Mouse (Mus musculus): ENCODE results near the gene Gins1. TPM values are rescaled to one million over a fixed set of nuclear protein-coding genes. Genes with fewer than 3 reads are reported as not detected.

Gene Gins1
- polyA plus RNA-seq, 1 experiment: 7.5 TPM

DNA sequence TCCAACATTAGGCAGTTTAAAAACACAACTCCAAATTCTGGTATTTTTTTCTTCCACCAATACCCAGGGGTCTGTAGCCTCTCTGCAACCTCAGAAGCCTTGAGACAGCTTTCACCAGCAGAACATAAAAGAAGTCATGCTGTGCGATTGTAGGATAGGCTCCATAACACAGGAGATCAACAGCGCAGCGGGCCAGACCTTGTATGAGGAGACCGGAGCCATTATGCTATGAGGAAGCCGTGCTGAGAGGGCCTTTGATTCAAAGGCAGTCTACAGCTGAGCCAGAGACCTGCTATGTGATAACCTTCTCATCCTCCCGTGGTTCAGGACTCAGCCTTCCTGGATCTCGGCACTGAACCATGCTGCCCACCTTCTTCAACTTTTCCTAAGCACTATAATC is 66.7 kb downstream of the Gins1 start:
- Histone ChIP-seq H3K4me3 (no peak overlapping the region), H3ac (ENCODE audit: control insufficient read depth, insufficient read length) (no peak overlapping the region), H3K79me2 (ENCODE audit: control insufficient read depth, insufficient read depth) (no peaks in the 10 kb centered on the region), H3K4me2 (ENCODE audit: low read depth) (no peak overlapping the region), H3K27me3 (ENCODE audit: control insufficient read depth, insufficient read depth, insufficient read length) (no peaks in the 10 kb centered on the region), H3K36me3 (ENCODE audit: control insufficient read depth, insufficient read depth) (peaks cover 9% of the 10 kb centered on the region)
- TF ChIP-seq SRF (IDR thresholded peaks at IDR 0.05; ENCODE audit: control insufficient read depth, insufficient read length, low read depth) (no peak), TCF3 (IDR thresholded peaks at IDR 0.05; ENCODE audit: insufficient read length, low read depth) (no peak), MYOD1 (IDR thresholded peaks at IDR 0.05; ENCODE audit: control insufficient read depth in 1 of 3, insufficient read length in 2 of 3, low read depth in 2 of 3) (no peak), MAX (IDR thresholded peaks at IDR 0.05; ENCODE audit: low read depth) (no peak), POLR2AphosphoS2 (IDR thresholded peaks at IDR 0.05; ENCODE audit: insufficient read length, low read depth) (no peak), CEBPB (IDR thresholded peaks at IDR 0.05; ENCODE audit: insufficient read depth, poor library complexity, severe bottlenecking) (no peak), E2F4 (IDR thresholded peaks at IDR 0.05; ENCODE audit: insufficient read depth) (no peak), POLR2A (IDR thresholded peaks at IDR 0.05; ENCODE audit: insufficient read length, low read depth) (no peak), REST (IDR thresholded peaks at IDR 0.05; ENCODE audit: insufficient read depth, insufficient read length) (no peak), TCF12 (IDR thresholded peaks at IDR 0.05; ENCODE audit: insufficient read depth, poor library complexity, severe bottlenecking) (no peak), USF1 (IDR thresholded peaks at IDR 0.05; ENCODE audit: low read depth) (no peak), MYOG (IDR thresholded peaks at IDR 0.05; ENCODE audit: control insufficient read depth in 1 of 3, insufficient read depth in 1 of 3, insufficient read length in 2 of 3, low read depth in 2 of 3) (no peak)

- no peak for TF ChIP-seq POLR2AphosphoS2 (IDR thresholded peaks at IDR 0.05; ENCODE audit: insufficient read length, low read depth)
- TF ChIP-seq POLR2A (IDR thresholded peaks at IDR 0.05; ENCODE audit: insufficient read length, low read depth): no peak
- TF ChIP-seq MYOG (IDR thresholded peaks at IDR 0.05; ENCODE audit: control insufficient read depth in 1 of 3, insufficient read depth in 1 of 3, insufficient read length in 2 of 3, low read depth in 2 of 3): no peak
- TF ChIP-seq USF1 (IDR thresholded peaks at IDR 0.05; ENCODE audit: low read depth): no peak
- no peak for TF ChIP-seq SRF (IDR thresholded peaks at IDR 0.05; ENCODE audit: control insufficient read depth, insufficient read length, low read depth)
- TF ChIP-seq CEBPB (IDR thresholded peaks at IDR 0.05; ENCODE audit: insufficient read depth, poor library complexity, severe bottlenecking): no peak
- no peak for TF ChIP-seq TCF12 (IDR thresholded peaks at IDR 0.05; ENCODE audit: insufficient read depth, poor library complexity, severe bottlenecking)
- TF ChIP-seq MYOD1 (IDR thresholded peaks at IDR 0.05; ENCODE audit: control insufficient read depth in 1 of 3, insufficient read length in 2 of 3, low read depth in 2 of 3): no peak
- TF ChIP-seq MAX (IDR thresholded peaks at IDR 0.05; ENCODE audit: low read depth): no peak
- TF ChIP-seq REST (IDR thresholded peaks at IDR 0.05; ENCODE audit: insufficient read depth, insufficient read length): no peak
- TF ChIP-seq TCF3 (IDR thresholded peaks at IDR 0.05; ENCODE audit: insufficient read length, low read depth): no peak
- TF ChIP-seq E2F4 (IDR thresholded peaks at IDR 0.05; ENCODE audit: insufficient read depth): no peak
- Histone ChIP-seq H3K79me2 (ENCODE audit: control insufficient read depth, insufficient read depth) (no peaks in the 10 kb centered on the region), H3ac (ENCODE audit: control insufficient read depth, insufficient read length) (no peak overlapping the region), H3K27me3 (ENCODE audit: control insufficient read depth, insufficient read depth, insufficient read length) (no peaks in the 10 kb centered on the region), H3K4me2 (ENCODE audit: low read depth) (no peak overlapping the region), H3K4me3 (no peak overlapping the region), H3K36me3 (ENCODE audit: control insufficient read depth, insufficient read depth) (peaks cover 9% of the 10 kb centered on the region)
Measured at GRCm38 (mm10) chr2:150972681-150973080, 67.5 kb downstream of the Gins1 start.

DNA sequence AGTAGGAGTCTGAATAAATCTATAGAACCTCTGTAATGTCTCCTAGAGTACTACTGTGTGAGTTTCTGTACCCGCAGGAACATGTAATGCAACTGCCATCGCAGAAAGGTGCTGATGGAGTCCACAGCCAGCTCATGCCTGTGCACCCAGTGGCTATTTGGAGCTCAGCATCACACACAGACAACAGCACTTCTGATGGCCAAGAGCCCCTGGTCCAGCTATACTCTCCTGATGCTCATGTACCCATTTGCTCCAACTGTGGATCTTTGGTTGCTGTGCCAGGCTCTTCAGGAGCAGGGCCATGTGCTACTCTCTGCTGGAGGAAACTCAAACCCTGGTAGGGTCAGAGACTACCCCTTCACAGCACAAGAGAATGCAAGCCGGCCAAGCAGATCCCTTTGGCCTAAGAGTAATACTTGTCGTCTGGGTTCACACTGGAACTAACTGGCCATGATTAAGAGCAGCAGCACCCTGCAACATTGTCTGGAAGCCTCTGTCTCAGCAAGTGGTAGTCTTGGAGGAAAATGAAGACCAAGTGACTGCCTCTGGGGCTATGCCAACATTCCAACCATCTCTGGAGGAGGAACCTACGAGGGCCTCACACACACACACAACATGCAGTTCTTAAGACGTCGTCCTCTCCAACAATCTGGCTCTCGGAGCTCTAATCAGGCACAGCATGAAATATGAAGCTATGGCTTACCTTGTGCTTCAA is 68.4 kb downstream of the Gins1 start:
- no peaks in the 10 kb centered on the region for H3K79me2 ChIP-seq (ENCODE audit: control insufficient read depth, insufficient read depth)
- no peak overlapping the region for H3ac ChIP-seq (ENCODE audit: control insufficient read depth, insufficient read length)
- peaks cover 3% of the 10 kb centered on the region for H3K36me3 ChIP-seq (ENCODE audit: control insufficient read depth, insufficient read depth)
- no peak overlapping the region for H3K4me3 ChIP-seq
- H3K27me3 ChIP-seq (ENCODE audit: control insufficient read depth, insufficient read depth, insufficient read length): no peaks in the 10 kb centered on the region
- TF ChIP-seq POLR2AphosphoS2 (IDR thresholded peaks at IDR 0.05; ENCODE audit: insufficient read length, low read depth) (no peak), REST (IDR thresholded peaks at IDR 0.05; ENCODE audit: insufficient read depth, insufficient read length) (no peak), E2F4 (IDR thresholded peaks at IDR 0.05; ENCODE audit: insufficient read depth) (no peak), TCF3 (IDR thresholded peaks at IDR 0.05; ENCODE audit: insufficient read length, low read depth) (no peak), MAX (IDR thresholded peaks at IDR 0.05; ENCODE audit: low read depth) (no peak), TCF12 (IDR thresholded peaks at IDR 0.05; ENCODE audit: insufficient read depth, poor library complexity, severe bottlenecking) (no peak), CEBPB (IDR thresholded peaks at IDR 0.05; ENCODE audit: insufficient read depth, poor library complexity, severe bottlenecking) (no peak), POLR2A (IDR thresholded peaks at IDR 0.05; ENCODE audit: insufficient read length, low read depth) (no peak), SRF (IDR thresholded peaks at IDR 0.05; ENCODE audit: control insufficient read depth, insufficient read length, low read depth) (no peak), MYOD1 (IDR thresholded peaks at IDR 0.05; ENCODE audit: control insufficient read depth in 1 of 3, insufficient read length in 2 of 3, low read depth in 2 of 3) (no peak), USF1 (IDR thresholded peaks at IDR 0.05; ENCODE audit: low read depth) (no peak), MYOG (IDR thresholded peaks at IDR 0.05; ENCODE audit: control insufficient read depth in 1 of 3, insufficient read depth in 1 of 3, insufficient read length in 2 of 3, low read depth in 2 of 3) (no peak)
- H3K4me2 ChIP-seq (ENCODE audit: low read depth): no peak overlapping the region

- no peaks in the 10 kb centered on the region for H3K79me2 ChIP-seq (ENCODE audit: control insufficient read depth, insufficient read depth)
- H3K36me3 ChIP-seq (ENCODE audit: control insufficient read depth, insufficient read depth): no peaks in the 10 kb centered on the region
- TF ChIP-seq MYOD1 (IDR thresholded peaks at IDR 0.05; ENCODE audit: control insufficient read depth in 1 of 3, insufficient read length in 2 of 3, low read depth in 2 of 3) (no peak), REST (IDR thresholded peaks at IDR 0.05; ENCODE audit: insufficient read depth, insufficient read length) (no peak), TCF12 (IDR thresholded peaks at IDR 0.05; ENCODE audit: insufficient read depth, poor library complexity, severe bottlenecking) (no peak), POLR2A (IDR thresholded peaks at IDR 0.05; ENCODE audit: insufficient read length, low read depth) (no peak), POLR2AphosphoS2 (IDR thresholded peaks at IDR 0.05; ENCODE audit: insufficient read length, low read depth) (no peak), SRF (IDR thresholded peaks at IDR 0.05; ENCODE audit: control insufficient read depth, insufficient read length, low read depth) (no peak), USF1 (IDR thresholded peaks at IDR 0.05; ENCODE audit: low read depth) (no peak), TCF3 (IDR thresholded peaks at IDR 0.05; ENCODE audit: insufficient read length, low read depth) (no peak), CEBPB (IDR thresholded peaks at IDR 0.05; ENCODE audit: insufficient read depth, poor library complexity, severe bottlenecking) (no peak), MAX (IDR thresholded peaks at IDR 0.05; ENCODE audit: low read depth) (no peak), MYOG (IDR thresholded peaks at IDR 0.05; ENCODE audit: control insufficient read depth in 1 of 3, insufficient read depth in 1 of 3, insufficient read length in 2 of 3, low read depth in 2 of 3) (no peak)
- no peak overlapping the region for H3K4me2 ChIP-seq (ENCODE audit: low read depth)
- H3K27me3 ChIP-seq (ENCODE audit: control insufficient read depth, insufficient read depth, insufficient read length): no peaks in the 10 kb centered on the region
- no peak overlapping the region for H3ac ChIP-seq (ENCODE audit: control insufficient read depth, insufficient read length)
- H3K4me3 ChIP-seq: no peak overlapping the region
Measured at GRCm38 (mm10) chr2:150976871-150977270, 71.7 kb downstream of the Gins1 start.

Measured in myocyte (in vitro differentiated cells).